Mouse (Mus musculus) MEL (cell line): ENCODE results near the gene Gdf11. TPM values are rescaled to one million over a fixed set of nuclear protein-coding genes. Genes with fewer than 3 reads are reported as not detected.

ENCODE experiments used
- DNase-seq: peaks from one replicate; pipeline ENCODE4 v3.0.0; 2011; ENCODE audit warnings: low read depth, low spot score
- H3K27ac ChIP-seq: 2 replicates; pipeline ENCODE4 v1.5.1; 2012; ENCODE audit warnings: low read depth, mild to moderate bottlenecking, control low read depth, low read length, moderate library complexity; ENCODE audit not compliant: control insufficient read depth
- H3K27me3 ChIP-seq, 2 experiments: fragments of 150-350 bp in 1 of 2; sonication (generic) in 1 of 2; 2 replicates each; pipeline ENCODE4 v1.6.1; 2012; ENCODE audit warnings: low read length in 2 of 2, mild to moderate bottlenecking in 2 of 2, improper control_type of control experiment in 1 of 2, moderate library complexity in 1 of 2; ENCODE audit not compliant: insufficient read depth in 2 of 2, control insufficient read depth in 1 of 2
- H3K36me3 ChIP-seq, 2 experiments: 2 replicates each; pipeline ENCODE4 v1.6.1; 2012 to 2014; ENCODE audit warnings: low read length in 2 of 2, improper control_type of control experiment in 1 of 2, inconsistent platforms in 1 of 2, mild to moderate bottlenecking in 1 of 2; ENCODE audit not compliant: insufficient read depth in 2 of 2, control insufficient read depth in 1 of 2
- H3K4me1 ChIP-seq, 2 experiments: fragments of 150-350 bp in 1 of 2; sonication (generic) in 1 of 2; 2 replicates each; pipeline ENCODE4 v1.6.1; 2012; ENCODE audit warnings: low read length in 2 of 2, improper control_type of control experiment in 1 of 2, mild to moderate bottlenecking in 1 of 2; ENCODE audit not compliant: insufficient read depth in 2 of 2, control insufficient read depth in 1 of 2
- H3K4me3 ChIP-seq, 2 experiments: fragments of 150-350 bp in 1 of 2; sonication (generic) in 1 of 2; 2 replicates each; pipeline ENCODE4 v1.5.1; 2012; ENCODE audit warnings: low read depth in 2 of 2, low read length in 2 of 2, mild to moderate bottlenecking in 2 of 2, moderate library complexity in 2 of 2, control low read depth in 1 of 2, improper control_type of control experiment in 1 of 2; ENCODE audit not compliant: control insufficient read depth in 1 of 2, insufficient read depth in 1 of 2
- H3K79me2 ChIP-seq: 2 replicates; pipeline ENCODE4 v1.6.1; 2012; ENCODE audit warnings: mild to moderate bottlenecking, low read length, moderate library complexity; ENCODE audit not compliant: control insufficient read depth, poor library complexity, insufficient read depth
- H3K9ac ChIP-seq: 2 replicates; pipeline ENCODE4 v1.6.1; 2012; ENCODE audit warnings: low read depth, mild to moderate bottlenecking, control low read depth, low read length, moderate library complexity; ENCODE audit not compliant: control insufficient read depth, poor library complexity, severe bottlenecking
- H3K9me3 ChIP-seq: fragments of 150-350 bp; sonication (generic); replicated peaks from 2 replicates; pipeline ENCODE4 v1.6.1; 2012; ENCODE audit warnings: mild to moderate bottlenecking, low read length, improper control_type of control experiment, moderate library complexity; ENCODE audit not compliant: insufficient read depth
- CHD1 ChIP-seq: IDR thresholded peaks from 2 replicates; pipeline ENCODE4 v1.6.1; 2012; ENCODE audit warnings: low read depth, mild to moderate bottlenecking, inconsistent platforms, low read length, improper control_type of control experiment
- CHD2 ChIP-seq: IDR thresholded peaks from 2 replicates; pipeline ENCODE4 v1.6.1; 2011; ENCODE audit warnings: low read length, improper control_type of control experiment
- CTCF ChIP-seq, 3 experiments: IDR thresholded peaks in 2 of 3; conservative IDR thresholded peaks in 1 of 3; 2 replicates each; pipeline ENCODE4 v1.5.1; 2011 to 2012; ENCODE audit warnings: low read length in 3 of 3, low read depth in 2 of 3, mild to moderate bottlenecking in 2 of 3, improper control_type of control experiment in 1 of 3, inconsistent platforms in 1 of 3, mixed read lengths in 1 of 3, moderate library complexity in 1 of 3; ENCODE audit not compliant: control insufficient read depth in 1 of 3, insufficient read depth in 1 of 3, poor library complexity in 1 of 3, severe bottlenecking in 1 of 3
- ELF1 ChIP-seq: IDR thresholded peaks from 2 replicates; pipeline ENCODE4 v1.6.1; 2014; ENCODE audit warnings: low read depth, mild to moderate bottlenecking, inconsistent platforms, low read length, improper control_type of control experiment, moderate library complexity
- EP300 ChIP-seq, 2 experiments: IDR thresholded peaks; 2 replicates each; pipeline ENCODE4 v1.6.1; 2011; ENCODE audit warnings: improper control_type of control experiment in 2 of 2, low read length in 2 of 2, low read depth in 1 of 2, mild to moderate bottlenecking in 1 of 2
- ETS1 ChIP-seq: IDR thresholded peaks from 2 replicates; pipeline ENCODE4 v1.6.1; 2012; ENCODE audit warnings: low read depth, mild to moderate bottlenecking, inconsistent platforms, low read length, improper control_type of control experiment, moderate library complexity
- GABPA ChIP-seq: IDR thresholded peaks from 2 replicates; pipeline ENCODE4 v1.6.1; 2012; ENCODE audit warnings: low read depth, mild to moderate bottlenecking, inconsistent platforms, low read length, improper control_type of control experiment, moderate library complexity
- GATA1 ChIP-seq: IDR thresholded peaks from 2 replicates; pipeline ENCODE4 v1.6.1; 2011; ENCODE audit warnings: low read depth, low read length, improper control_type of control experiment
- HCFC1 ChIP-seq: IDR thresholded peaks from 2 replicates; pipeline ENCODE4 v1.6.1; 2012; ENCODE audit warnings: low read depth, mild to moderate bottlenecking, inconsistent platforms, low read length, improper control_type of control experiment, moderate library complexity
- JUND ChIP-seq: IDR thresholded peaks from 2 replicates; pipeline ENCODE4 v1.6.1; 2011; ENCODE audit warnings: low read depth, mild to moderate bottlenecking, improper control_type of control experiment, low read length
- KAT2A ChIP-seq: conservative IDR thresholded peaks from 2 replicates; pipeline ENCODE4 v1.6.1; 2012; ENCODE audit warnings: low read depth, low read length, improper control_type of control experiment, inconsistent platforms
- MEF2A ChIP-seq: IDR thresholded peaks from 2 replicates; pipeline ENCODE4 v1.6.1; 2014; ENCODE audit warnings: low read depth, mild to moderate bottlenecking, inconsistent platforms, low read length, improper control_type of control experiment; ENCODE audit not compliant: poor library complexity, insufficient replicate concordance, severe bottlenecking; ENCODE audit errors: extremely low read depth
- MXI1 ChIP-seq: IDR thresholded peaks from 2 replicates; pipeline ENCODE4 v1.6.1; 2011; ENCODE audit warnings: mild to moderate bottlenecking, low read depth, low read length, improper control_type of control experiment
- MYB ChIP-seq: IDR thresholded peaks from 2 replicates; pipeline ENCODE4 v1.6.1; 2011; ENCODE audit warnings: mild to moderate bottlenecking, low read depth, low read length, improper control_type of control experiment
- MYC ChIP-seq: IDR thresholded peaks from 2 replicates; pipeline ENCODE4 v1.6.1; 2011; ENCODE audit warnings: low read depth, mild to moderate bottlenecking, low read length, improper control_type of control experiment, moderate library complexity
- NELFE ChIP-seq: IDR thresholded peaks from 2 replicates; pipeline ENCODE4 v1.6.1; 2011; ENCODE audit warnings: low read depth, low read length, improper control_type of control experiment
- NRF1 ChIP-seq: IDR thresholded peaks from 2 replicates; pipeline ENCODE4 v1.6.1; 2014; ENCODE audit warnings: low read depth, mild to moderate bottlenecking, inconsistent platforms, low read length, improper control_type of control experiment, moderate library complexity; ENCODE audit not compliant: poor library complexity, insufficient read depth, severe bottlenecking
- POLR2A ChIP-seq, 2 experiments: IDR thresholded peaks; 2 replicates each; pipeline ENCODE4 v1.6.1; 2011 to 2012; ENCODE audit warnings: low read length in 2 of 2, mild to moderate bottlenecking in 2 of 2, control low read depth in 1 of 2, improper control_type of control experiment in 1 of 2, low read depth in 1 of 2, moderate library complexity in 1 of 2; ENCODE audit not compliant: control insufficient read depth in 1 of 2, insufficient read depth in 1 of 2, poor library complexity in 1 of 2
- POLR2AphosphoS2 ChIP-seq: IDR thresholded peaks from 2 replicates; pipeline ENCODE4 v1.6.1; 2011; ENCODE audit warnings: low read length, improper control_type of control experiment
- POLR2AphosphoS5 ChIP-seq: IDR thresholded peaks from 2 replicates; pipeline ENCODE4 v1.6.1; 2012; ENCODE audit warnings: low read depth, borderline replicate concordance, mild to moderate bottlenecking, inconsistent platforms, low read length, moderate library complexity, mixed read lengths
- RAD21 ChIP-seq: IDR thresholded peaks from 2 replicates; pipeline ENCODE4 v1.6.1; 2011; ENCODE audit warnings: mild to moderate bottlenecking, low read depth, low read length, improper control_type of control experiment
- RCOR1 ChIP-seq: IDR thresholded peaks from 2 replicates; pipeline ENCODE4 v1.6.1; 2012; ENCODE audit warnings: low read depth, mild to moderate bottlenecking, inconsistent platforms, low read length, improper control_type of control experiment
- SIN3A ChIP-seq: IDR thresholded peaks from 2 replicates; pipeline ENCODE4 v1.6.1; 2012; ENCODE audit warnings: low read length, improper control_type of control experiment, inconsistent platforms
- SMC3 ChIP-seq: IDR thresholded peaks from 2 replicates; pipeline ENCODE4 v1.6.1; 2011; ENCODE audit warnings: low read depth, low read length, improper control_type of control experiment
- TAL1 ChIP-seq: IDR thresholded peaks from 2 replicates; pipeline ENCODE4 v1.6.1; 2012; ENCODE audit warnings: mild to moderate bottlenecking, inconsistent platforms, low read length, moderate library complexity, mixed read lengths
- TBP ChIP-seq: IDR thresholded peaks from 2 replicates; pipeline ENCODE4 v1.8.0; 2011; ENCODE audit warnings: low read depth, low read length, improper control_type of control experiment
- TCF12 ChIP-seq: IDR thresholded peaks from 2 replicates; pipeline ENCODE4 v1.6.1; 2014; ENCODE audit warnings: low read depth, mild to moderate bottlenecking, inconsistent platforms, low read length, improper control_type of control experiment, moderate library complexity
- UBTF ChIP-seq: IDR thresholded peaks from 2 replicates; pipeline ENCODE4 v1.6.1; 2012; ENCODE audit warnings: low read depth, mild to moderate bottlenecking, inconsistent platforms, low read length, improper control_type of control experiment, moderate library complexity, borderline replicate concordance; ENCODE audit not compliant: insufficient read depth
- USF1 ChIP-seq: IDR thresholded peaks from 2 replicates; pipeline ENCODE4 v1.6.1; 2014; ENCODE audit warnings: low read depth, mild to moderate bottlenecking, inconsistent platforms, low read length, improper control_type of control experiment, moderate library complexity
- ZC3H11A ChIP-seq: IDR thresholded peaks from 2 replicates; pipeline ENCODE4 v1.6.1; 2012; ENCODE audit warnings: low read depth, mild to moderate bottlenecking, inconsistent platforms, low read length, improper control_type of control experiment
- ZNF384 ChIP-seq: IDR thresholded peaks from 2 replicates; pipeline ENCODE4 v1.6.1; 2012; ENCODE audit warnings: low read depth, mild to moderate bottlenecking, inconsistent platforms, low read length, improper control_type of control experiment
- polyA plus RNA-seq, 2 experiments: library from polyadenylated mRNA; stranded (reverse) in 1 of 2; unstranded in 1 of 2; fragments of >175 nt in 1 of 2; fragments of >200 nt in 1 of 2; gene quantifications; 2 replicates each; pipeline versions ENCODE4 v1.2.1 to v1.2.4; 2012; ENCODE audit warnings: low replicate concordance in 2 of 2, low read depth in 1 of 2; ENCODE audit not compliant: insufficient read length in 2 of 2, insufficient read depth in 1 of 2, missing spikeins in 1 of 2
- total RNA-seq: library from RNA; depleted of rRNA; stranded (reverse); fragments of 300-350 nt; gene quantifications from 2 replicates; pipeline ENCODE4 v1.2.3, GENCODE M21; 2012

Gdf11 gene
- total and polyA plus RNA-seq, 3 experiments, result 2.3 to 2.8 TPM; not detected in 1

- no peak for TF ChIP-seq ZC3H11A
These were observed 50.9 kb downstream of the Gdf11 start (continued) for GRCm38 (mm10) chr10:128840612-128841011.

- no peak overlapping the region for H3K4me3 ChIP-seq
- peaks cover 29 to 39% of the 10 kb centered on the region in 2 experiments for H3K36me3 ChIP-seq
These were observed 52.1 kb downstream of the Gdf11 start for GRCm38 (mm10) chr10:128839434-128839833.

GRCm38 (mm10) chr10:128837400-128837799 is 54.1 kb downstream of the Gdf11 start:
- Histone ChIP-seq H3K4me3 (no peak overlapping the region), H3K9ac (no peak overlapping the region), H3K27me3 (no peaks in the 10 kb centered on the region), H3K36me3 (peaks cover 28 to 29% of the 10 kb centered on the region in 2 experiments), H3K4me1 (peaks cover 15 to 23% of the 10 kb centered on the region in 2 experiments), H3K9me3 (no peaks in the 10 kb centered on the region), H3K79me2 (0 out of 2 replicates have a peak, but pooled peaks cover 6% of the 10 kb centered on the region), H3K27ac (no peak overlapping the region)
- TF ChIP-seq CTCF (IDR thresholded peaks at IDR 0.05 in 2 of 3, conservative IDR thresholded peaks at IDR 0.05 in 1 of 3; ENCODE audit: control insufficient read depth in 1 of 3, insufficient read depth in 1 of 3, low read depth in 2 of 3, low read length in 3 of 3, poor library complexity in 1 of 3, severe bottlenecking in 1 of 3) (peak in 2 of 3 experiments; percentile 21 to 42; a peak in 4 of 6 replicates), MYC (0 out of 2 replicates have a peak, but pooled peaks have one; percentile 19), TBP (no peak), NELFE (no peak)
- peak; percentile 28 for DNase-seq

More at GRCm38 (mm10) chr10:128839434-128839833, 52.1 kb downstream of the Gdf11 start:
- no peaks in the 10 kb centered on the region for H3K9me3 ChIP-seq
- 0 out of 2 replicates have a peak, but pooled peaks cover 4% of the 10 kb centered on the region for H3K79me2 ChIP-seq
- no peak for TF ChIP-seq HCFC1
- TF ChIP-seq NRF1, result no peak
- peak; percentile 78 for TF ChIP-seq GATA1
- TF ChIP-seq NELFE, result no peak
- no peak for TF ChIP-seq ZC3H11A
- TF ChIP-seq EP300 (IDR thresholded peaks at IDR 0.05; ENCODE audit: low read depth in 1 of 2, low read length in 2 of 2), result peak; percentile 65
- no peak for TF ChIP-seq CTCF (IDR thresholded peaks at IDR 0.05 in 2 of 3, conservative IDR thresholded peaks at IDR 0.05 in 1 of 3; ENCODE audit: control insufficient read depth in 1 of 3, insufficient read depth in 1 of 3, low read depth in 2 of 3, low read length in 3 of 3, poor library complexity in 1 of 3, severe bottlenecking in 1 of 3)
- TF ChIP-seq TBP, result 0 out of 2 replicates have a peak, but pooled peaks have one; percentile 28
- TF ChIP-seq POLR2AphosphoS2, result no peak; the same call in 1 of the 2 replicates
- peak; percentile 29; the same call in 1 of the 2 replicates for TF ChIP-seq SIN3A
- no peak for TF ChIP-seq CHD2
- no peak for TF ChIP-seq GABPA
- 0 out of 2 replicates have a peak, but pooled peaks have one; percentile 16 for TF ChIP-seq ETS1
- no peak for TF ChIP-seq UBTF
- no peak for TF ChIP-seq CHD1
- TF ChIP-seq MEF2A, result no peak
- no peak for TF ChIP-seq TAL1
- TF ChIP-seq USF1, result no peak
- TF ChIP-seq POLR2A (IDR thresholded peaks at IDR 0.05; ENCODE audit: control insufficient read depth in 1 of 2, insufficient read depth in 1 of 2, low read depth in 1 of 2, low read length in 2 of 2, poor library complexity in 1 of 2), result no peak
- no peak for TF ChIP-seq ELF1
- TF ChIP-seq POLR2AphosphoS5, result no peak
- TF ChIP-seq RAD21, result no peak
- TF ChIP-seq KAT2A, result no peak
- TF ChIP-seq TCF12, result peak; percentile 68; the same call in 1 of the 2 replicates
- no peak for TF ChIP-seq SMC3
- TF ChIP-seq MXI1, result no peak
- TF ChIP-seq JUND, result no peak
- TF ChIP-seq ZNF384, result no peak
- TF ChIP-seq MYC, result no peak
- no peak for TF ChIP-seq MYB
- TF ChIP-seq RCOR1, result no peak
- TF ChIP-seq, all 39 proteins: peak for 6
- peaks cover 15 to 23% of the 10 kb centered on the region in 2 experiments for H3K4me1 ChIP-seq
- no peaks in the 10 kb centered on the region for H3K27me3 ChIP-seq
- DNase-seq, result peak; percentile 27
- peak overlapping the region; percentile 42; the same call in 1 of the 2 replicates for H3K27ac ChIP-seq
- H3K9ac ChIP-seq, result no peak overlapping the region
